In genomic region chr6:145179665-145180064, GRCm38 (mm10) we compare ENCODE assay signal across 8 mouse cellular contexts. TPM values are rescaled to one million over a fixed set of nuclear protein-coding genes. Genes with fewer than 3 reads are reported as not detected.
DNase-seq lines count a peak whose midpoint lies in the region; ATAC-seq and TF ChIP-seq lines count a peak whose summit lies in the region.

No protein-coding gene starts in this region.

- H3K4me3 ChIP-seq in hindbrain, embryonic 14.5 days (replicated peaks; ENCODE audit: low read length): no peak overlapping the region
- no peak overlapping the region for H3K4me3 ChIP-seq in hindbrain, embryonic 12.5 days
- no peak overlapping the region for H3K4me3 ChIP-seq in C2C12 (ENCODE audit: insufficient read depth, poor library complexity, severe bottlenecking)
- no peak overlapping the region for H3K4me3 ChIP-seq in kidney, postnatal 0 days (replicated peaks; ENCODE audit: low read depth, low read length)

- no peak for ATAC-seq in hindbrain, embryonic 14.5 days (ENCODE audit: low FRiP score)
- ATAC-seq in hindbrain, embryonic 12.5 days (ENCODE audit: low FRiP score): no peak
- 0 out of 2 replicates have a peak, but pooled peaks have one; percentile 30 for ATAC-seq in kidney, postnatal 0 days (replicated peaks; ENCODE audit: low FRiP score, low read depth)
- ATAC-seq in megakaryocyte-erythroid progenitor cell, adult 5-6 weeks (replicated peaks; ENCODE audit: low FRiP score, low TSS enrichment, poor library complexity, severe bottlenecking): peak; percentile 85

- no peaks in the 10 kb centered on the region for H3K9me3 ChIP-seq in hindbrain, embryonic 14.5 days (ENCODE audit: control insufficient read depth, low read length)
- no peaks in the 10 kb centered on the region for H3K9me3 ChIP-seq in hindbrain, embryonic 12.5 days (replicated peaks)
- H3K9me3 ChIP-seq in kidney, postnatal 0 days (replicated peaks; ENCODE audit: low read length): no peaks in the 10 kb centered on the region

- no peak overlapping the region for H3K4me2 ChIP-seq in hindbrain, embryonic 14.5 days (replicated peaks)
- H3K4me2 ChIP-seq in hindbrain, embryonic 12.5 days (replicated peaks): no peak overlapping the region
- no peak overlapping the region for H3K4me2 ChIP-seq in kidney, postnatal 0 days (ENCODE audit: low read length)

- no peak overlapping the region for H3K9ac ChIP-seq in hindbrain, embryonic 14.5 days
- H3K9ac ChIP-seq in hindbrain, embryonic 12.5 days: no peak overlapping the region
- H3K9ac ChIP-seq in kidney, postnatal 0 days (ENCODE audit: low read depth, low read length): no peak overlapping the region

- no peak overlapping the region for H3ac ChIP-seq in C2C12 (ENCODE audit: control insufficient read depth, insufficient read length, low read depth)

- H3K27ac ChIP-seq in hindbrain, embryonic 14.5 days: no peak overlapping the region
- H3K27ac ChIP-seq in hindbrain, embryonic 12.5 days: no peak overlapping the region
- no peak overlapping the region for H3K27ac ChIP-seq in kidney, postnatal 0 days

- 12% methylated on average over 6 of the region's 6 CpGs for WGBS in hindbrain, embryonic 14.5 days
- 18% methylated on average over 6 of the region's 6 CpGs for WGBS in hindbrain, embryonic 12.5 days
- 25% methylated on average over 6 of the region's 6 CpGs for WGBS in kidney, postnatal 0 days

- no peaks in the 10 kb centered on the region for H3K36me3 ChIP-seq in hindbrain, embryonic 14.5 days (replicated peaks; ENCODE audit: control insufficient read depth, insufficient read depth)
- no peaks in the 10 kb centered on the region for H3K36me3 ChIP-seq in hindbrain, embryonic 12.5 days
- H3K36me3 ChIP-seq in C2C12 (ENCODE audit: control insufficient read depth, insufficient read depth): no peaks in the 10 kb centered on the region
- no peaks in the 10 kb centered on the region for H3K36me3 ChIP-seq in kidney, postnatal 0 days (ENCODE audit: insufficient read depth, low read length)

- no peaks in the 10 kb centered on the region for H3K4me1 ChIP-seq in hindbrain, embryonic 14.5 days (replicated peaks; ENCODE audit: control insufficient read depth, insufficient read depth, low read length)
- peaks cover 8% of the 10 kb centered on the region; the same call in 1 of the 2 replicates for H3K4me1 ChIP-seq in hindbrain, embryonic 12.5 days
- H3K4me1 ChIP-seq in kidney, postnatal 0 days (replicated peaks; ENCODE audit: insufficient read depth, low read length): no peaks in the 10 kb centered on the region

- no peaks in the 10 kb centered on the region for H3K27me3 ChIP-seq in hindbrain, embryonic 14.5 days (ENCODE audit: control insufficient read depth, insufficient read depth, low read length)
- H3K27me3 ChIP-seq in hindbrain, embryonic 12.5 days: peaks cover 17% of the 10 kb centered on the region; the same call in 1 of the 2 replicates
- H3K27me3 ChIP-seq in C2C12 (ENCODE audit: control insufficient read depth, insufficient read depth, insufficient read length): no peaks in the 10 kb centered on the region
- H3K27me3 ChIP-seq in kidney, postnatal 0 days (ENCODE audit: insufficient read depth, low read length): no peaks in the 10 kb centered on the region

- no peaks in the 10 kb centered on the region for H3K79me3 ChIP-seq in C2C12 (ENCODE audit: low read depth)

- no peaks in the 10 kb centered on the region for H3K79me2 ChIP-seq in C2C12 (ENCODE audit: control insufficient read depth, insufficient read depth)

- peak; percentile 58 for DNase-seq in hindbrain, embryonic 14.5 days (ENCODE audit: low spot score)
- peak; percentile 50 for DNase-seq in adipocyte (ENCODE audit: low spot score)
- peak; percentile 71 for DNase-seq in embryo, embryonic 9.5 days (ENCODE audit: extremely low spot score)
- DNase-seq in kidney, postnatal 0 days (ENCODE audit: low spot score): peak; percentile 77
- DNase-seq in thymus, postnatal 25 days: peak; percentile 83

- TF ChIP-seq CTCF in C2C12 (IDR thresholded peaks at IDR 0.05; ENCODE audit: control insufficient read depth, insufficient read depth, insufficient read length): peak; percentile 36
- TF ChIP-seq CTCF in kidney, postnatal 0 days (IDR thresholded peaks at IDR 0.05; ENCODE audit: low read depth): peak; percentile 81

TF ChIP-seq in C2C12, 6 proteins besides CTCF, POLR2A, EP300 and RAD21:
- TF ChIP-seq MAX (IDR thresholded peaks at IDR 0.05) (no peak), USF1 (IDR thresholded peaks at IDR 0.05; ENCODE audit: low read depth) (no peak), MYOG (IDR thresholded peaks at IDR 0.05; ENCODE audit: control insufficient read depth, extremely low read depth, insufficient read length) (no peak), FOSL1 (IDR thresholded peaks at IDR 0.05; ENCODE audit: insufficient read depth, low read length, poor library complexity, severe bottlenecking) (no peak), CEBPB (IDR thresholded peaks at IDR 0.05; ENCODE audit: low read depth) (no peak)

RNA-seq across cellular contexts. Expression of gene Casc1, which starts 31.1 kb away (rescaled TPM):
- polyA plus RNA-seq in hindbrain, embryonic 14.5 days (2014; fragmentation: Nextera tagmentation; extraction: Ambion mirVana): 1.3 and 1.4 TPM in 2 replicates
- polyA plus RNA-seq in hindbrain, embryonic 12.5 days (2016; fragmentation: Nextera tagmentation; extraction: Ambion mirVana): 0.83 and 1.7 TPM in 2 replicates
- 0.25 TPM for polyA plus RNA-seq in C2C12 (2012; fragmentation: generic; extraction: Trizol)
- 0.46 TPM in 2 replicates for polyA plus RNA-seq in kidney, postnatal 0 days (2015; fragmentation: Nextera tagmentation; extraction: Ambion mirVana)
- total RNA-seq in megakaryocyte-erythroid progenitor cell, adult 5-6 weeks (2014; fragmentation: Nextera tagmentation): 0.47 and 0.63 TPM in 2 replicates
- 0.08 and 2.6 TPM in 2 replicates for total RNA-seq in megakaryocyte-erythroid progenitor cell, adult 5-6 weeks (2017)

RNA-seq across cellular contexts. Expression of gene Etfrf1, which starts 31.3 kb away (rescaled TPM):
- 27.6 and 29.7 TPM in 2 replicates for polyA plus RNA-seq in hindbrain, embryonic 14.5 days (2014; fragmentation: Nextera tagmentation; extraction: Ambion mirVana)
- 35.1 and 36.5 TPM in 2 replicates for polyA plus RNA-seq in hindbrain, embryonic 12.5 days (2016; fragmentation: Nextera tagmentation; extraction: Ambion mirVana)
- polyA plus RNA-seq in C2C12 (2012; fragmentation: generic; extraction: Trizol): 4.2 TPM
- polyA plus RNA-seq in kidney, postnatal 0 days (2015; fragmentation: Nextera tagmentation; extraction: Ambion mirVana): 58.2 and 59.7 TPM in 2 replicates
- total RNA-seq in megakaryocyte-erythroid progenitor cell, adult 5-6 weeks (2014; fragmentation: Nextera tagmentation): 13.1 and 27.7 TPM in 2 replicates
- total RNA-seq in megakaryocyte-erythroid progenitor cell, adult 5-6 weeks (2017): 10.7 and 35.6 TPM in 2 replicates

Comparison
In these comparisons a context has a peak if more than half of its experiments do, and no peak if none do; other contexts are left out.
1. ATAC-seq: peak in kidney, postnatal 0 days (single experiment) and megakaryocyte-erythroid progenitor cell, adult 5-6 weeks (single experiment); none in hindbrain, embryonic 14.5 days (single experiment) and hindbrain, embryonic 12.5 days (single experiment).
2. Peak in every context shown above with its lines, with median percentiles within 50 percentile points of each other: DNase-seq.